Mouse (Mus musculus) hindbrain, embryonic 15.5 days (tissue): ENCODE measurements at regions not wholly inside any gene's neighbourhood (a gene's known extent, or its start where the extent isn't known, plus 50 kb on each side); places are given as distances from the start of the nearest gene placed in this dataset.

Source experiments
- ATAC-seq: fragments of 200-750 bp; cut with Nextera tagmentation; 2 replicates; pipeline ENCODE4 v1.8.0; 2017; ENCODE audit warnings: low read depth, moderate number of reproducible peaks, moderate TSS enrichment; ENCODE audit not compliant: low FRiP score
- H3K27ac ChIP-seq: fragments of 300-500 bp; sonication (generic); replicated peaks from 2 replicates; pipeline ENCODE4 v1.5.1; 2015; ENCODE audit warnings: mild to moderate bottlenecking, inconsistent platforms
- H3K27me3 ChIP-seq: fragments of 300-500 bp; sonication (generic); 2 replicates; pipeline ENCODE4 v1.6.1; 2015; ENCODE audit warnings: control low read depth, inconsistent platforms
- H3K36me3 ChIP-seq: fragments of 300-500 bp; sonication (generic); 2 replicates; pipeline ENCODE4 v1.6.1; 2015; ENCODE audit warnings: control low read depth, inconsistent platforms
- H3K4me1 ChIP-seq: fragments of 300-500 bp; sonication (generic); replicated peaks from 2 replicates; pipeline ENCODE4 v1.6.1; 2015; ENCODE audit warnings: control low read depth, inconsistent platforms
- H3K4me2 ChIP-seq: fragments of 300-500 bp; sonication (generic); 2 replicates; pipeline ENCODE4 v1.6.1; 2015; ENCODE audit warnings: moderate library complexity, mild to moderate bottlenecking, inconsistent platforms
- H3K4me3 ChIP-seq: fragments of 300-500 bp; sonication (generic); 2 replicates; pipeline ENCODE4 v1.5.1; 2015; ENCODE audit warnings: mild to moderate bottlenecking, inconsistent platforms
- H3K9ac ChIP-seq: fragments of 300-500 bp; sonication (generic); 2 replicates; pipeline ENCODE4 v1.6.1; 2015; ENCODE audit warnings: inconsistent platforms
- H3K9me3 ChIP-seq: fragments of 300-500 bp; sonication (generic); 2 replicates; pipeline ENCODE4 v1.6.1; 2016; ENCODE audit warnings: control low read depth, inconsistent platforms
- whole genome bisulfite sequencing: fragments of 180-500 bp; shearing (Covaris S2); methylation state at CpG from one replicate; pipeline ENCODE4 v1.1.7; 2015; 5-methylcytosine and 5-hydroxymethylcytosine counted together

- Histone ChIP-seq H3K27me3 (no peaks in the 10 kb centered on the region), H3K9ac (no peak overlapping the region), H3K4me1 (no peaks in the 10 kb centered on the region), H3K4me2 (no peak overlapping the region), H3K27ac (no peak overlapping the region), H3K4me3 (no peak overlapping the region), H3K36me3 (no peaks in the 10 kb centered on the region), H3K9me3 (no peaks in the 10 kb centered on the region)
- no peak for ATAC-seq
- 86% methylated on average over 5 of the region's 5 CpGs for WGBS
These were observed 92.4 kb upstream of the Spdye4c start for GRCm38 (mm10) chr2:128498611-128499010.

DNA sequence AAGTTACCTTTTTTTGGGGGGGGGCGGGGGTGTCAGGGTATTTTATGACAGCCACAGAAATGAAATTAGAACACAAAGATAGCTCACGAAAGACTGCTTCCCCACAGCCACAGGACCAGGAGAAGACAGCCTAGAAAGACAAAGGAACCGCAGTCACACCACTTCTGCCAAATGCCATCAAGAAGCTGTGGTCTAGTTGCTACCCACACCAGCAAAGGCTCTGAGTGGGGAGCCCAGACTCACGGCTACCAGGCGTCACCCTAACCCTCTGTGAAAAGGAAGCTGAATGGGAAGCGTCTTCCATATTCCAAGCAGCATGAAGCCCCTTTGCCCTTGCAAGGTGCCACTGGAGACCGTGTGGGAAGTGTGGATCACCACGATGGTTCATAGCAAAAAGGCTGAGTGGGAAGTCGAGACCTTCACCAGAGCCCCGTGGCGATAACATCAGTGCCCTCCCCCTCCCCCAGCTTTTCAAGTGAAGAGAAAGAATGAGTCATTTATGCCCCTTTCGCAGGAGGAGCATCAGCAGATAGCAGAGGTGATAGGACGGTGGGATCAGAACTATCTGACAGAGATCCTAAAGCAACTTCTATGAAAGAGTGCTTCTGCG, 91.3 kb upstream of the Spdye4c start:
- H3K27me3 ChIP-seq = no peaks in the 10 kb centered on the region
- WGBS = 88% methylated on average over 14 of the region's 14 CpGs
- no peak overlapping the region for H3K4me2 ChIP-seq
- no peaks in the 10 kb centered on the region for H3K4me1 ChIP-seq
- no peaks in the 10 kb centered on the region for H3K36me3 ChIP-seq
- no peak overlapping the region for H3K27ac ChIP-seq
- no peaks in the 10 kb centered on the region for H3K9me3 ChIP-seq
- H3K9ac ChIP-seq = no peak overlapping the region
- no peak overlapping the region for H3K4me3 ChIP-seq
- no peak for ATAC-seq

GRCm38 (mm10) chr2:128502676-128503075, 88.3 kb upstream of the Spdye4c start:
- ATAC-seq = no peak
- no peak overlapping the region for H3K27ac ChIP-seq
- H3K9ac ChIP-seq = no peak overlapping the region
- H3K27me3 ChIP-seq = no peaks in the 10 kb centered on the region
- 76% methylated on average over 4 of the region's 4 CpGs for WGBS
- no peaks in the 10 kb centered on the region for H3K9me3 ChIP-seq
- no peak overlapping the region for H3K4me2 ChIP-seq
- H3K36me3 ChIP-seq = no peaks in the 10 kb centered on the region
- H3K4me3 ChIP-seq = no peak overlapping the region
- no peaks in the 10 kb centered on the region for H3K4me1 ChIP-seq

DNA sequence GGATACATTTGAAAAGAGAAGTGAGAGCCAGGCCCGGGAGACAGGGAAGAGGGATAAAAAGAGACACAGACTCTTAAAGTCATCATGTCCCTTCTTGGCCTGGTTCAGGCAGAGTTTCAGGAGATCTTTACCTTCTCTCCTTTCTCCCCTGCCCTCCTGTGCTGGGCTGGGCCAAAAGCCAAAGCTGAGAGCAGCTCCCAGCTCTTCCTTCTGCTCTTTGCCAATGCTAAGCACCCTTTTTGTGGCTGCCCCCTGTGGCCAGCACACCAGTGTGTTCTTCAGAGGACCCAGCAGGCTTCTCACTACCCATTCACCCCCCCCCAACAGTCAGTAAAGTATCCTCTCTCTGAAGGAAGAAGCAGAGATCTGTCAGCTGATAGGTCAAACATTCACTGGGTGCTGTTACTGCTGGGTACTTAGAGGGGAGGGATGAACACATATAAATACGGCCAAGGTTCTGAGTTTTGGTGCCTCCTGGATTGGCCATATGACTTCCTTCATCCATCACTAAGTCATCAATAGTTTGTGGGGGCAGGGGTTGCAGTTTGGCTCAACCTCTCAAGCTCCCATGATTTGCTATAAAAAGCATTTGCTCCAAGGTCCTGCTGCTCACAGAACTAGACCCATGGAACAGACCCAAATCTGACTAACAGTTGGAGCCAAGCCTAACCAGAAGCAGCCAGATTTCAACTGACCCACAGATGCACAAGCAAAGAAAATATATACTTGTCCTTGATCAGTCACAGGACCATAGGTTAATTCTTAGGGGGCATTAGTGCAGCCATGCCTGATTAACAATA, 87.7 kb upstream of the Spdye4c start:
- no peaks in the 10 kb centered on the region for H3K36me3 ChIP-seq
- no peaks in the 10 kb centered on the region for H3K27me3 ChIP-seq
- 85% methylated on average over 2 of the region's 2 CpGs for WGBS
- H3K27ac ChIP-seq = no peak overlapping the region
- no peak for ATAC-seq
- H3K4me2 ChIP-seq = no peak overlapping the region
- no peaks in the 10 kb centered on the region for H3K9me3 ChIP-seq
- H3K4me1 ChIP-seq = no peaks in the 10 kb centered on the region
- H3K4me3 ChIP-seq = no peak overlapping the region
- no peak overlapping the region for H3K9ac ChIP-seq

- peak; percentile 56; the same call in 1 of the 2 replicates for ATAC-seq
- Histone ChIP-seq H3K9ac (no peak overlapping the region), H3K27ac (peak overlapping the region; percentile 21; the same call in 1 of the 2 replicates), H3K4me3 (no peak overlapping the region), H3K36me3 (no peaks in the 10 kb centered on the region), H3K27me3 (no peaks in the 10 kb centered on the region), H3K4me2 (0 out of 2 replicates have a peak overlapping the region, but pooled peaks have one; percentile 21), H3K4me1 (no peaks in the 10 kb centered on the region), H3K9me3 (no peaks in the 10 kb centered on the region)
- 49% methylated on average over 11 of the region's 11 CpGs for WGBS
These were observed 83.3 kb upstream of the Spdye4c start for GRCm38 (mm10) chr2:128507591-128508243.

DNA sequence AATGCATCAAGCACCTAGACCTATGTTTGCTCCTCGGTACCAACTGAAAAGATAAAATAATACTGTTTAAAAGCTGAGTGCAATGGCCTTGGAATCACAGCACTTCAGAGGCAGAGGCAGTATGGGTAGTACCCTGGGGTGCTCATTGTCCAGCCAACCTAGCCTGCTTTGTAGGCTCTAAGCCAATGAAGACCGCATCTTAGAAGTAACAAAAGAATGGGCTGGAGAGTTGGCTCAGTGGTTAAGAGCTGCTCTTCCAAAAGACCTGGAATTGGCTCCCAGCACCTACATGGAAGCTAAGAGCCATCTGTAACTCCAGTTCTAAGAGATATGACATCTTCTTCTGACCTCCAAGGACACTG, 82.8 kb upstream of the Spdye4c start:
- ATAC-seq = no peak
- no peak overlapping the region for H3K27ac ChIP-seq
- no peaks in the 10 kb centered on the region for H3K36me3 ChIP-seq
- no peak overlapping the region for H3K9ac ChIP-seq
- no peaks in the 10 kb centered on the region for H3K9me3 ChIP-seq
- H3K4me2 ChIP-seq = no peak overlapping the region
- WGBS = 74% methylated on average over 2 of the region's 2 CpGs
- no peak overlapping the region for H3K4me3 ChIP-seq
- H3K4me1 ChIP-seq = no peaks in the 10 kb centered on the region
- H3K27me3 ChIP-seq = no peaks in the 10 kb centered on the region

DNA sequence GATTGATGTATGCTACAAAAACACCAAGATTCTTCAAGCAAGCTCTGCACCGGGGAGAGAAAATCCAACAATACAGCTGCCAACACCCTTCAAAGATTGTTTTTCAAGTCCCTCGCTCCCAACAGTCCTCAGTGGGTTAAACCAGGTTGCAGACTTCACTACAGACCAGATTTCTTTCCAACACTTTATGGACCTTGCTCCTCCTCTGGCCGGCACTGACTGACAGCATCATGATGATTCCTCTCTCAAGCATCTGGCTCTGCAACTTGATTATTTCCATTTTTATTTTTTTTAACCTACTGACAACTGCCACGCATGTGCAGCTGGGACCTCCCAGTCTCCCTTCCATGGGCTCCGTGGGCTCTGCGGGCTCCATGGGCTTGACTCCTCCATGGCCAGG, 79.7 kb upstream of the Spdye4c start:
- Histone ChIP-seq H3K27me3 (no peaks in the 10 kb centered on the region), H3K4me1 (no peaks in the 10 kb centered on the region), H3K27ac (no peak overlapping the region), H3K9ac (no peak overlapping the region), H3K9me3 (no peaks in the 10 kb centered on the region), H3K4me3 (no peak overlapping the region), H3K36me3 (no peaks in the 10 kb centered on the region), H3K4me2 (no peak overlapping the region)
- ATAC-seq = no peak
- 77% methylated on average over 6 of the region's 6 CpGs for WGBS

GRCm38 (mm10) chr2:128512852-128513251, 78.2 kb upstream of the Spdye4c start:
- ATAC-seq = no peak
- Histone ChIP-seq H3K4me1 (no peaks in the 10 kb centered on the region), H3K4me3 (no peak overlapping the region), H3K27ac (no peak overlapping the region), H3K9me3 (no peaks in the 10 kb centered on the region), H3K36me3 (no peaks in the 10 kb centered on the region), H3K4me2 (no peak overlapping the region), H3K9ac (no peak overlapping the region), H3K27me3 (no peaks in the 10 kb centered on the region)
- WGBS = 82% methylated on average over 6 of the region's 6 CpGs

DNA sequence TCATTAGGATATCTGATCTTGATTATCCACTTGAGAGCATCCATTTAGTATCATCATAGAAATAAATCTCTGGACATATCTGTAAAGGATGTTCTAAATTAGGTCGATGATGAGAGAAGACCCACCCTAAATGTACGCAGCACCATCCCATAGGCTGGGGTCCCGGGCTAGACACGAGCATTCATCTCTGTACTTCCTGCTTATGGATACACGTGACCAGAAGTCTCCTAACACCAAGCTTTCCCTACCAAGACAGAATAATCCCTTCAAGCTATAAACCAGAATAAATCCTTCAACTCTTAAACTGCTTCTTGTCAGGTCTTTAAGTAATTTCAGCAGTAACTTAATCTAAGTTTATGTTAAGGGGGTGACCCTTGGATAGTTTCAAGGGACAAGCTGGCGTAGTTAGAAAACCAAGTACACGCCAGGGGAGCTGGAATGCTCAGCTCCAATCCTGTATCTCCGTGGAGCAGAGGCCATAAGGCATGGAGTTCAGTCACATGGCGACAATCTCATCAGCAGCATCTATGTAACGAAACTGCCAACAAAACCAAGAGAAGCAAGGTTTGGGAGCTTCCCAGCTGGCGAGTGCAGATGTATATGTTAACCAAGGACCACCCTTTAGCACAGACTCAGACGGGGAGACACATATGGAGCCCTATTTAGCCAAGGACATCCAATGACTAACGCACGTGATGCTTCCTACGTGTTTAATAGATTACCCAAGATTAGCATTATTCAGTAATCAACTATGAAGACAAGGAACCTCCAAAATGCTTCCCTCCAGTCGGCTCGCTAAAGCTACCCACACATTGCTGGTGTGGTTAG, 76.3 kb upstream of the Spdye4c start:
- ATAC-seq = no peak
- no peaks in the 10 kb centered on the region for H3K36me3 ChIP-seq
- H3K4me2 ChIP-seq = no peak overlapping the region
- H3K27ac ChIP-seq = no peak overlapping the region
- no peaks in the 10 kb centered on the region for H3K9me3 ChIP-seq
- no peak overlapping the region for H3K4me3 ChIP-seq
- 81% methylated on average over 17 of the region's 17 CpGs for WGBS
- H3K27me3 ChIP-seq = no peaks in the 10 kb centered on the region
- H3K4me1 ChIP-seq = no peaks in the 10 kb centered on the region
- H3K9ac ChIP-seq = no peak overlapping the region

- Histone ChIP-seq H3K4me1 (no peaks in the 10 kb centered on the region), H3K9ac (no peak overlapping the region), H3K4me3 (no peak overlapping the region), H3K9me3 (no peaks in the 10 kb centered on the region), H3K36me3 (no peaks in the 10 kb centered on the region), H3K4me2 (no peak overlapping the region), H3K27me3 (no peaks in the 10 kb centered on the region), H3K27ac (no peak overlapping the region)
- ATAC-seq = no peak
- WGBS = 75% methylated on average over 5 of the region's 5 CpGs
These were observed 75.3 kb upstream of the Spdye4c start for GRCm38 (mm10) chr2:128515701-128516100.

DNA sequence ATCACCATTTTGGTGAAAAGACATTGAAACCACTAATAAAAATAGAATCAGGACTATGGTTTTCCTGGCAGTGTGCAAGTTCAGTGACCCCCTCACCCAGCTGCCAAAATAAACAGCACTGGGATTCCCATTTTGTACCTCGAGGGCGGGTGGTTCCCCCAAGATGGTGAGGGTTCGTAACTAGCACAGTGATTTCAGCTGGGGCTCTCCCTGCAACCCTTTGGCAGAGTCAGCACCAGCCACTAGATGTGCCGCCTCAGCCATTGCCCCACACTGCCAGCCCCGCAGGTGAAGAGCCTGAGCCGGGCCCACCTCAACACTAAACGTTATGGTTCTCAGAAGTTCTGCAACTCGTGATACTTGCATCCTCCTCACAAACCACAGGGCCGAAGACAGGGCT, 74.3 kb upstream of the Spdye4c start:
- no peak overlapping the region for H3K4me3 ChIP-seq
- no peak for ATAC-seq
- no peak overlapping the region for H3K9ac ChIP-seq
- no peaks in the 10 kb centered on the region for H3K36me3 ChIP-seq
- H3K4me1 ChIP-seq = no peaks in the 10 kb centered on the region
- no peak overlapping the region for H3K4me2 ChIP-seq
- no peaks in the 10 kb centered on the region for H3K9me3 ChIP-seq
- WGBS = 82% methylated on average over 9 of the region's 9 CpGs
- no peaks in the 10 kb centered on the region for H3K27me3 ChIP-seq
- no peak overlapping the region for H3K27ac ChIP-seq

DNA sequence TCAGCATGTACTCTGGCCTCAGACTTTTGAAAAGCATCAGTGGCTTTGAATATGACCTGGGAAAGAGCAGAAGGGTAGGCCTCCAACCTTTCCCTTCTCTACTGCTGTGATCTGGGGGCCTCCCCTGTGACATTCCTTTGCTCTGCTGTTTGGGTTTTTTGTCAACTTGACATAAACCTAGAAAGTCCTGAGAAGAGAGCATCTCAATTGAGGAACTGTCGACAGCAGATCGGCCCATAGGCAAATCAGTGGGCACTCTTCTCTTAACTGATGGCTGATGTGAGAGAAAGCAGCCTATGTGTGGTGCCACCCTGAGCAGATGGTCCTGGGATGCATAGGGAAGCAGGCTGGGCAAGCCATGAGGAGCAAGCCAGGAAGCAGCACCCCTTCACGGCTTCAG, 72.9 kb upstream of the Spdye4c start:
- no peak overlapping the region for H3K27ac ChIP-seq
- no peak for ATAC-seq
- H3K4me2 ChIP-seq = no peak overlapping the region
- H3K9ac ChIP-seq = no peak overlapping the region
- WGBS = 94% methylated on average over 3 of the region's 3 CpGs
- H3K4me3 ChIP-seq = no peak overlapping the region
- H3K36me3 ChIP-seq = no peaks in the 10 kb centered on the region
- H3K9me3 ChIP-seq = no peaks in the 10 kb centered on the region
- no peaks in the 10 kb centered on the region for H3K4me1 ChIP-seq
- no peaks in the 10 kb centered on the region for H3K27me3 ChIP-seq
